In the genomic region with DNA sequence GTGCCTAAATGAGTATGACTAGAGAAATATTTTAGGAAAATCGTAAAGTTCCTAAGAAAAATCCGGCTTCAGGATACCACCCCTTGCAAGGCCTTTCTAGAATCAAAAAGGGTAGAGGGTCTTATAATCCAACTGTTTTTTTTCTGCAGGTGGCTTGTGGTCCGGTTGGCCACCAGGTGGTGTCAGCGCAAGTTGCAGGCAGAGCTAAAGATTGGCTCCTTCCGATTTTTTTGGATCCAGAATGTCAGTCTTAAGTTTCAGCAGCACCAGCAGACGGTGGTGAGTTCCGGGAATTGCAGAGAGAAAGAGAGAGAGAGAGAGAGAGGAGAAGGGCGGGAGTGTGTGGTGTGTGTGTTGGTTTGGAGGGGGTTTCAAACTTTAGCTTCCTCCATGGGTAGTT, we compare ENCODE assay signal across 8 mouse cellular contexts. TPM values are rescaled to one million over a fixed set of nuclear protein-coding genes. Genes with fewer than 3 reads are reported as not detected.
A peak's percentile ranks its signal among the peaks of the same experiment; 100 is the strongest.
DNase-seq lines count a peak whose midpoint lies in the region; ATAC-seq and TF ChIP-seq lines count a peak whose summit lies in the region.

No protein-coding gene starts in this region.

- no peak for TF ChIP-seq POLR2A in heart, adult 2 months (IDR thresholded peaks at IDR 0.05; ENCODE audit: insufficient read depth, low read depth, low read length)
- TF ChIP-seq POLR2A in kidney, adult 2 months (IDR thresholded peaks at IDR 0.05; ENCODE audit: low read depth, low read length), result no peak

- TF ChIP-seq EP300 in heart, adult 2 months (IDR thresholded peaks at IDR 0.05; ENCODE audit: insufficient read depth, low read depth, low read length), result no peak

- peak; percentile 62 for DNase-seq in adrenal gland, postnatal 10 days
- DNase-seq in embryonic facial prominence, embryonic 11.5 days (ENCODE audit: low spot score), result peak; percentile 85
- DNase-seq in heart, adult 2 months, result peak; percentile 48 to 52
- peak; percentile 75 for DNase-seq in kidney, adult 2 months
- DNase-seq in liver, embryonic 11.5 days (ENCODE audit: low spot score), result peak; percentile 46

- no peak overlapping the region for H3K9ac ChIP-seq in embryonic facial prominence, embryonic 11.5 days (replicated peaks; ENCODE audit: low read length)
- no peak overlapping the region; the same call in 1 of the 2 replicates for H3K9ac ChIP-seq in heart, adult 2 months (ENCODE audit: low read depth, low read length)
- H3K9ac ChIP-seq in liver, embryonic 11.5 days (ENCODE audit: low read depth, low read length), result peak overlapping the region; percentile 50; the same call in 1 of the 2 replicates
- H3K9ac ChIP-seq in stomach, embryonic 16.5 days (ENCODE audit: low read length), result peak overlapping the region; percentile 90

- H3K4me3 ChIP-seq in embryonic facial prominence, embryonic 11.5 days (ENCODE audit: low read depth, low read length), result peak overlapping the region; percentile 67
- H3K4me3 ChIP-seq in heart, adult 2 months, result peak overlapping the region; percentile 90
- peak overlapping the region; percentile 3; the same call in 1 of the 2 replicates for H3K4me3 ChIP-seq in kidney, adult 2 months (ENCODE audit: insufficient read depth, low read depth, low read length)
- peak overlapping the region; percentile 75 for H3K4me3 ChIP-seq in liver, embryonic 11.5 days (ENCODE audit: low read depth, low read length)
- peak overlapping the region; percentile 94 for H3K4me3 ChIP-seq in stomach, embryonic 16.5 days (replicated peaks; ENCODE audit: low read length)

- peak; percentile 18 for ATAC-seq in CD4-positive, CD25-positive, alpha-beta regulatory T cell, adult 4 months
- no peak for ATAC-seq in embryonic facial prominence, embryonic 11.5 days (replicated peaks; ENCODE audit: insufficient number of reproducible peaks, low FRiP score, low TSS enrichment, low read depth)
- no peak for ATAC-seq in liver, embryonic 11.5 days (replicated peaks; ENCODE audit: low FRiP score)
- 0 out of 2 replicates have a peak, but pooled peaks have one; percentile 19 for ATAC-seq in monocyte, adult 5-6 weeks (replicated peaks; ENCODE audit: insufficient number of reproducible peaks, low FRiP score, low TSS enrichment, poor library complexity, severe bottlenecking)
- ATAC-seq in stomach, embryonic 16.5 days (ENCODE audit: insufficient read depth, low FRiP score), result no peak

- peak overlapping the region; percentile 43 for H3K4me2 ChIP-seq in embryonic facial prominence, embryonic 11.5 days (ENCODE audit: low read depth, low read length)
- H3K4me2 ChIP-seq in liver, embryonic 11.5 days, result peak overlapping the region; percentile 70
- H3K4me2 ChIP-seq in stomach, embryonic 16.5 days (ENCODE audit: low read depth, low read length), result peak overlapping the region; percentile 74

- peaks cover 13% of the 10 kb centered on the region for H3K36me3 ChIP-seq in embryonic facial prominence, embryonic 11.5 days (replicated peaks; ENCODE audit: control insufficient read depth, insufficient read depth, low read depth, low read length)
- H3K36me3 ChIP-seq in heart, adult 2 months (ENCODE audit: control insufficient read depth, insufficient read depth, low read length), result peaks cover 27% of the 10 kb centered on the region
- H3K36me3 ChIP-seq in kidney, adult 2 months (ENCODE audit: control insufficient read depth, insufficient read depth, low read length), result peaks cover 2% of the 10 kb centered on the region
- peaks cover 35% of the 10 kb centered on the region for H3K36me3 ChIP-seq in liver, embryonic 11.5 days (ENCODE audit: control insufficient read depth, insufficient read depth, low read length)
- H3K36me3 ChIP-seq in stomach, embryonic 16.5 days (ENCODE audit: control insufficient read depth, insufficient read depth, low read length), result peaks cover 11% of the 10 kb centered on the region

- H3K79me2 ChIP-seq in heart, adult 2 months (replicated peaks; ENCODE audit: control insufficient read depth, insufficient read depth, low read length), result peaks cover 1% of the 10 kb centered on the region; the same call in 1 of the 2 replicates

- 3% methylated on average over 8 of the region's 8 CpGs for WGBS in embryonic facial prominence, embryonic 11.5 days
- 3% methylated on average over 8 of the region's 8 CpGs for WGBS in heart, adult 2 months
- WGBS in kidney, adult 2 months, result 3% methylated on average over 8 of the region's 8 CpGs
- WGBS in liver, embryonic 11.5 days, result 2% methylated on average over 8 of the region's 8 CpGs
- 1% methylated on average over 8 of the region's 8 CpGs for WGBS in stomach, embryonic 16.5 days

- H3K9me3 ChIP-seq in embryonic facial prominence, embryonic 11.5 days (replicated peaks; ENCODE audit: control insufficient read depth, low read length), result no peaks in the 10 kb centered on the region
- no peaks in the 10 kb centered on the region for H3K9me3 ChIP-seq in liver, embryonic 11.5 days (ENCODE audit: control insufficient read depth, low read length)
- no peaks in the 10 kb centered on the region for H3K9me3 ChIP-seq in stomach, embryonic 16.5 days (replicated peaks; ENCODE audit: control insufficient read depth, low read length)

- peak; percentile 76 for TF ChIP-seq CTCF in heart, adult 2 months (IDR thresholded peaks at IDR 0.05)
- TF ChIP-seq CTCF in kidney, adult 2 months (conservative IDR thresholded peaks at IDR 0.05; ENCODE audit: insufficient read depth, insufficient read length, low read depth, low read length), result peak; percentile 65

- no peaks in the 10 kb centered on the region for H3K4me1 ChIP-seq in embryonic facial prominence, embryonic 11.5 days (ENCODE audit: control insufficient read depth, insufficient read depth, low read length)
- peaks cover 1% of the 10 kb centered on the region for H3K4me1 ChIP-seq in heart, adult 2 months (ENCODE audit: control insufficient read depth, insufficient read depth, low read length)
- H3K4me1 ChIP-seq in kidney, adult 2 months (ENCODE audit: control insufficient read depth, insufficient read depth, low read length), result no peaks in the 10 kb centered on the region
- H3K4me1 ChIP-seq in liver, embryonic 11.5 days (replicated peaks; ENCODE audit: control insufficient read depth, insufficient read depth, low read length), result peaks cover 10% of the 10 kb centered on the region
- H3K4me1 ChIP-seq in stomach, embryonic 16.5 days (ENCODE audit: control insufficient read depth, insufficient read depth, low read length), result peaks cover 10% of the 10 kb centered on the region

- H3K27me3 ChIP-seq in embryonic facial prominence, embryonic 11.5 days (ENCODE audit: control insufficient read depth, insufficient read depth, low read length), result no peaks in the 10 kb centered on the region; the same call in 1 of the 2 replicates
- H3K27me3 ChIP-seq in heart, adult 2 months (ENCODE audit: control insufficient read depth, insufficient read depth, low read length), result no peaks in the 10 kb centered on the region
- H3K27me3 ChIP-seq in kidney, adult 2 months (replicated peaks; ENCODE audit: control insufficient read depth, insufficient read depth, low read length), result no peaks in the 10 kb centered on the region
- H3K27me3 ChIP-seq in liver, embryonic 11.5 days (replicated peaks; ENCODE audit: control insufficient read depth, insufficient read depth, low read length), result no peaks in the 10 kb centered on the region
- no peaks in the 10 kb centered on the region for H3K27me3 ChIP-seq in stomach, embryonic 16.5 days (ENCODE audit: control insufficient read depth, insufficient read depth, low read length)

- intact Hi-C loops in heart, adult 2 months (cut with DNase I), result loop anchor here (5.0 kb wide), 2 partner anchors 65 to 85 kb away; partner anchors contain the start of gene Pigs

- H3K27ac ChIP-seq in embryonic facial prominence, embryonic 11.5 days (replicated peaks; ENCODE audit: low read depth, low read length), result no peak overlapping the region
- peak overlapping the region; percentile 90; the same call in 1 of the 2 replicates for H3K27ac ChIP-seq in heart, adult 2 months
- H3K27ac ChIP-seq in kidney, adult 2 months (ENCODE audit: insufficient read depth, low read depth, low read length), result no peak overlapping the region
- H3K27ac ChIP-seq in liver, embryonic 11.5 days (ENCODE audit: low read depth, low read length), result no peak overlapping the region
- H3K27ac ChIP-seq in stomach, embryonic 16.5 days (ENCODE audit: low read length), result peak overlapping the region; percentile 86; the same call in 1 of the 2 replicates

RNA-seq across cellular contexts. Expression of gene 2610507B11Rik, which starts 1.0 kb away (rescaled TPM):
- polyA plus RNA-seq in CD4-positive, CD25-positive, alpha-beta regulatory T cell, adult 4 months (2017; shearing (Covaris generic)), result 10 to 100 TPM; 34.2 to 48.1 TPM
- 100 to 1,000 TPM; 138 to 184 TPM for total RNA-seq in adrenal gland, postnatal 10 days (2021)
- 59.7 and 66.9 TPM in 2 replicates for polyA plus RNA-seq in embryonic facial prominence, embryonic 11.5 days (2014; fragmentation: Nextera tagmentation; extraction: Ambion mirVana)
- total RNA-seq in heart, adult 2 months (2021), result 100 to 1,000 TPM; 173 to 209 TPM
- polyA plus RNA-seq in heart, adult 2 months (2012; rRNA removed), result 74.7 and 141 TPM in 2 replicates
- 103 and 122 TPM in 2 replicates for polyA plus RNA-seq in kidney, adult 2 months (2012; rRNA removed)
- 59.5 and 62.2 TPM in 2 replicates for polyA plus RNA-seq in liver, embryonic 11.5 days (2014; fragmentation: Nextera tagmentation; extraction: Ambion mirVana)
- 77.6 to 107 TPM (median 97.1 TPM) in 3 replicates for total RNA-seq in monocyte, adult 5-6 weeks (2017)
- 72.4 and 80.3 TPM in 2 replicates for polyA plus RNA-seq in stomach, embryonic 16.5 days (2015; fragmentation: Nextera tagmentation; extraction: Ambion mirVana)

RNA-seq across cellular contexts. Expression of gene Supt6, which starts 16.8 kb away (rescaled TPM):
- polyA plus RNA-seq in CD4-positive, CD25-positive, alpha-beta regulatory T cell, adult 4 months (2017; shearing (Covaris generic)), result 10 to 100 TPM; 18.2 to 32.4 TPM
- 10 to 100 TPM; 46.9 to 50.9 TPM for total RNA-seq in adrenal gland, postnatal 10 days (2021)
- 24.9 and 27.4 TPM in 2 replicates for polyA plus RNA-seq in embryonic facial prominence, embryonic 11.5 days (2014; fragmentation: Nextera tagmentation; extraction: Ambion mirVana)
- 10 to 100 TPM; 29.5 to 32.1 TPM for total RNA-seq in heart, adult 2 months (2021)
- polyA plus RNA-seq in heart, adult 2 months (2012; rRNA removed), result 12.2 and 13.1 TPM in 2 replicates
- polyA plus RNA-seq in kidney, adult 2 months (2012; rRNA removed), result 17.8 and 20.7 TPM in 2 replicates
- polyA plus RNA-seq in liver, embryonic 11.5 days (2014; fragmentation: Nextera tagmentation; extraction: Ambion mirVana), result 30.9 and 32.9 TPM in 2 replicates
- total RNA-seq in monocyte, adult 5-6 weeks (2017), result 54.5 to 84.6 TPM (median 59.8 TPM) in 3 replicates
- 29.3 and 31.7 TPM in 2 replicates for polyA plus RNA-seq in stomach, embryonic 16.5 days (2015; fragmentation: Nextera tagmentation; extraction: Ambion mirVana)

RNA-seq across cellular contexts. Expression of gene Sdf2, which starts 17.0 kb away (rescaled TPM):
- polyA plus RNA-seq in CD4-positive, CD25-positive, alpha-beta regulatory T cell, adult 4 months (2017; shearing (Covaris generic)), result 100 to 1,000 TPM in 1 of 2 experiments, 10 to 100 TPM in 1; 95.5 to 102 TPM
- total RNA-seq in adrenal gland, postnatal 10 days (2021), result 10 to 100 TPM; 67.9 to 68.2 TPM
- 47.3 and 55.6 TPM in 2 replicates for polyA plus RNA-seq in embryonic facial prominence, embryonic 11.5 days (2014; fragmentation: Nextera tagmentation; extraction: Ambion mirVana)
- total RNA-seq in heart, adult 2 months (2021), result 10 to 100 TPM; 46.5 to 52.5 TPM
- polyA plus RNA-seq in heart, adult 2 months (2012; rRNA removed), result 71.9 and 91.9 TPM in 2 replicates
- 127 and 129 TPM in 2 replicates for polyA plus RNA-seq in kidney, adult 2 months (2012; rRNA removed)
- polyA plus RNA-seq in liver, embryonic 11.5 days (2014; fragmentation: Nextera tagmentation; extraction: Ambion mirVana), result 47.4 and 48.7 TPM in 2 replicates
- total RNA-seq in monocyte, adult 5-6 weeks (2017), result 43.1 to 61.5 TPM (median 48.3 TPM) in 3 replicates
- 89.2 and 106 TPM in 2 replicates for polyA plus RNA-seq in stomach, embryonic 16.5 days (2015; fragmentation: Nextera tagmentation; extraction: Ambion mirVana)

RNA-seq across cellular contexts. Expression of gene BC030499, which starts 28.1 kb away (rescaled TPM):
- under 1 TPM in 1 of 2 experiments, not detected in 1; 0.63 TPM for polyA plus RNA-seq in CD4-positive, CD25-positive, alpha-beta regulatory T cell, adult 4 months (2017; shearing (Covaris generic))
- total RNA-seq in adrenal gland, postnatal 10 days (2021), result 1 to 10 TPM in 1 of 2 experiments, under 1 TPM in 1; 0.57 to 2.2 TPM
- polyA plus RNA-seq in embryonic facial prominence, embryonic 11.5 days (2014; fragmentation: Nextera tagmentation; extraction: Ambion mirVana), result 0.11 TPM in 1 of 2 replicates, not detected in the other
- total RNA-seq in heart, adult 2 months (2021), result under 1 TPM; 0.65 to 0.75 TPM
- polyA plus RNA-seq in heart, adult 2 months (2012; rRNA removed), result 0.37 and 0.88 TPM in 2 replicates
- 0.15 and 0.19 TPM in 2 replicates for polyA plus RNA-seq in kidney, adult 2 months (2012; rRNA removed)
- 0.18 and 0.36 TPM in 2 replicates for polyA plus RNA-seq in liver, embryonic 11.5 days (2014; fragmentation: Nextera tagmentation; extraction: Ambion mirVana)
- 1.2 TPM in 1 of 3 replicates, not detected in the others for total RNA-seq in monocyte, adult 5-6 weeks (2017)
- polyA plus RNA-seq in stomach, embryonic 16.5 days (2015; fragmentation: Nextera tagmentation; extraction: Ambion mirVana), result 0.17 and 0.54 TPM in 2 replicates

RNA-seq across cellular contexts. Expression of gene Spag5, which starts 38.8 kb away (rescaled TPM):
- 1 to 10 TPM; 2.8 to 4.3 TPM for polyA plus RNA-seq in CD4-positive, CD25-positive, alpha-beta regulatory T cell, adult 4 months (2017; shearing (Covaris generic))
- total RNA-seq in adrenal gland, postnatal 10 days (2021), result 10 to 100 TPM; 11.2 to 16.1 TPM
- 54.8 and 62.0 TPM in 2 replicates for polyA plus RNA-seq in embryonic facial prominence, embryonic 11.5 days (2014; fragmentation: Nextera tagmentation; extraction: Ambion mirVana)
- under 1 TPM; 0.27 to 0.42 TPM for total RNA-seq in heart, adult 2 months (2021)
- 0.64 and 0.94 TPM in 2 replicates for polyA plus RNA-seq in heart, adult 2 months (2012; rRNA removed)
- polyA plus RNA-seq in kidney, adult 2 months (2012; rRNA removed), result 13.2 and 15.0 TPM in 2 replicates
- 48.3 and 50.3 TPM in 2 replicates for polyA plus RNA-seq in liver, embryonic 11.5 days (2014; fragmentation: Nextera tagmentation; extraction: Ambion mirVana)
- total RNA-seq in monocyte, adult 5-6 weeks (2017), result 0.64 to 3.1 TPM (median 1.4 TPM) in 3 replicates
- 28.9 and 30.7 TPM in 2 replicates for polyA plus RNA-seq in stomach, embryonic 16.5 days (2015; fragmentation: Nextera tagmentation; extraction: Ambion mirVana)

Comparison
In these comparisons a context has a peak if more than half of its experiments do, and no peak if none do; other contexts are left out.
1. ATAC-seq: peak in CD4-positive, CD25-positive, alpha-beta regulatory T cell, adult 4 months (single experiment) and monocyte, adult 5-6 weeks (single experiment); none in embryonic facial prominence, embryonic 11.5 days (single experiment), liver, embryonic 11.5 days (single experiment) and stomach, embryonic 16.5 days (single experiment).
2. H3K27ac ChIP-seq: peak in heart, adult 2 months (single experiment) and stomach, embryonic 16.5 days (single experiment); none in embryonic facial prominence, embryonic 11.5 days (single experiment), kidney, adult 2 months (single experiment) and liver, embryonic 11.5 days (single experiment).
3. H3K4me3 ChIP-seq: peak in every context shown above with its lines; median percentile 94 in stomach, embryonic 16.5 days; 90 in heart, adult 2 months; 75 in liver, embryonic 11.5 days; 67 in embryonic facial prominence, embryonic 11.5 days; 3 in kidney, adult 2 months.
4. H3K9ac ChIP-seq: peak in liver, embryonic 11.5 days (single experiment) and stomach, embryonic 16.5 days (single experiment); none in embryonic facial prominence, embryonic 11.5 days (single experiment) and heart, adult 2 months (single experiment).
5. Peak in every context shown above with its lines, with median percentiles within 50 percentile points of each other: DNase-seq and H3K4me2 ChIP-seq.